Mouse (Mus musculus): ENCODE data around the gene Fpr3.

GRCm38 (mm10) chr17:17887774-17888248, at the start of gene Fpr3, which contains the start of gene Fpr2:
- TF ChIP-seq CTCF (IDR thresholded peaks at IDR 0.05; ENCODE audit: low read depth, low read length) = no peak
- no peak for TF ChIP-seq POLR2A (IDR thresholded peaks at IDR 0.05; ENCODE audit: borderline replicate concordance, low read depth, low read length)

All from bone marrow macrophage, adult 2 months (primary cell).